Mouse (Mus musculus): ENCODE results near the gene Prkcb. TPM values are rescaled to one million over a fixed set of nuclear protein-coding genes. Genes with fewer than 3 reads are reported as not detected.
A peak's percentile ranks its signal among the peaks of the same experiment; 100 is the strongest.
"Not testable (repeated sequence)": the region's sequence is repeated elsewhere in the genome, so short reads cannot be mapped to it uniquely, and the experiment has no call there.

Prkcb gene
- polyA plus RNA-seq (2016; fragmentation: Nextera tagmentation; extraction: Ambion mirVana): 3.5 and 4.6 TPM in 2 replicates

- DNase-seq (ENCODE audit: extremely low spot score, low spot score): peak; percentile 72
- Histone ChIP-seq H3K4me3 (peak within 1 kb of the TSS; percentile 73), H3K27me3 (ENCODE audit: poor library complexity, severe bottlenecking) (peaks cover 52% of the 10 kb centered on the region), H3K27ac (peak within 1 kb of the TSS; percentile 48), H3K36me3 (replicated peaks) (no peaks in the 10 kb centered on the region), H3K4me1 (peaks cover 34% of the 10 kb centered on the region), H3K9me3 (no peaks in the 10 kb centered on the region)
- 4% methylated on average over 39 of the region's 42 CpGs for WGBS
Observed at GRCm38 (mm10) chr7:122288605-122289242, at the start of gene Prkcb. TSS of gene Prkcb (plus strand) at chr7:122288751.

GRCm38 (mm10) chr7:122238939-122239338 lies 49.6 kb upstream of the Prkcb start:
- 92% methylated on average over 2 of the region's 2 CpGs for WGBS
- Histone ChIP-seq H3K36me3 (replicated peaks) (no peaks in the 10 kb centered on the region), H3K4me1 (peaks cover 6% of the 10 kb centered on the region), H3K4me3 (no peak overlapping the region), H3K9me3 (no peaks in the 10 kb centered on the region), H3K27me3 (ENCODE audit: poor library complexity, severe bottlenecking) (no peaks in the 10 kb centered on the region), H3K27ac (no peak overlapping the region)
- DNase-seq (ENCODE audit: extremely low spot score, low spot score): no peak

- Histone ChIP-seq H3K27ac (no peak overlapping the region), H3K36me3 (replicated peaks) (no peaks in the 10 kb centered on the region), H3K4me3 (no peak overlapping the region), H3K4me1 (peaks cover 14% of the 10 kb centered on the region), H3K27me3 (ENCODE audit: poor library complexity, severe bottlenecking) (no peaks in the 10 kb centered on the region), H3K9me3 (no peaks in the 10 kb centered on the region)
- WGBS: 87% methylated on average over 6 of the region's 6 CpGs
- DNase-seq (ENCODE audit: extremely low spot score, low spot score): no peak
Observed at GRCm38 (mm10) chr7:122240413-122241119, 48.0 kb upstream of the Prkcb start.

- Histone ChIP-seq H3K27me3 (ENCODE audit: poor library complexity, severe bottlenecking) (no peaks in the 10 kb centered on the region), H3K4me3 (no peak overlapping the region), H3K4me1 (peaks cover 14% of the 10 kb centered on the region), H3K36me3 (replicated peaks) (no peaks in the 10 kb centered on the region), H3K27ac (no peak overlapping the region), H3K9me3 (no peaks in the 10 kb centered on the region)
- no peak for DNase-seq (ENCODE audit: extremely low spot score, low spot score)
- whole genome bisulfite sequencing: 60% methylated on average over 1 of the region's 1 CpGs
Observed at GRCm38 (mm10) chr7:122242260-122242659, 46.3 kb upstream of the Prkcb start.

- not testable (repeated sequence) for DNase-seq (ENCODE audit: extremely low spot score, low spot score); H3K27ac ChIP-seq; H3K9me3 ChIP-seq; H3K4me3 ChIP-seq; H3K36me3 ChIP-seq (replicated peaks); H3K27me3 ChIP-seq (ENCODE audit: poor library complexity, severe bottlenecking)
- H3K4me1 ChIP-seq: peaks cover 14% of the 10 kb centered on the region
Observed at GRCm38 (mm10) chr7:122242744-122243143, 45.8 kb upstream of the Prkcb start.

GRCm38 (mm10) chr7:122244166-122244565 lies 44.4 kb upstream of the Prkcb start:
- no peak for DNase-seq (ENCODE audit: extremely low spot score, low spot score)
- Histone ChIP-seq H3K4me3 (no peak overlapping the region), H3K9me3 (no peaks in the 10 kb centered on the region), H3K36me3 (replicated peaks) (no peaks in the 10 kb centered on the region), H3K4me1 (peaks cover 14% of the 10 kb centered on the region), H3K27me3 (ENCODE audit: poor library complexity, severe bottlenecking) (no peaks in the 10 kb centered on the region), H3K27ac (peak overlapping the region; percentile 54; the same call in 1 of the 2 replicates)
- WGBS: 38% methylated on average over 7 of the region's 7 CpGs

- Histone ChIP-seq H3K27me3 (ENCODE audit: poor library complexity, severe bottlenecking) (no peaks in the 10 kb centered on the region), H3K27ac (no peak overlapping the region), H3K36me3 (replicated peaks) (no peaks in the 10 kb centered on the region), H3K4me3 (no peak overlapping the region), H3K4me1 (peaks cover 14% of the 10 kb centered on the region), H3K9me3 (no peaks in the 10 kb centered on the region)
- DNase-seq (ENCODE audit: extremely low spot score, low spot score): no peak
- 65% methylated on average over 8 of the region's 8 CpGs for WGBS
Observed at GRCm38 (mm10) chr7:122244584-122244983, 44.0 kb upstream of the Prkcb start.

GRCm38 (mm10) chr7:122245976-122246375 lies 42.6 kb upstream of the Prkcb start:
- Histone ChIP-seq H3K4me1 (peaks cover 14% of the 10 kb centered on the region), H3K27me3 (ENCODE audit: poor library complexity, severe bottlenecking) (no peaks in the 10 kb centered on the region), H3K27ac (no peak overlapping the region), H3K4me3 (no peak overlapping the region), H3K9me3 (no peaks in the 10 kb centered on the region), H3K36me3 (replicated peaks) (no peaks in the 10 kb centered on the region)
- 70% methylated on average over 5 of the region's 5 CpGs for WGBS
- no peak for DNase-seq (ENCODE audit: extremely low spot score, low spot score)

- Histone ChIP-seq H3K36me3 (replicated peaks) (no peaks in the 10 kb centered on the region), H3K9me3 (no peaks in the 10 kb centered on the region), H3K4me3 (no peak overlapping the region), H3K27me3 (ENCODE audit: poor library complexity, severe bottlenecking) (no peaks in the 10 kb centered on the region), H3K4me1 (peaks cover 19% of the 10 kb centered on the region), H3K27ac (no peak overlapping the region)
- no peak for DNase-seq (ENCODE audit: extremely low spot score, low spot score)
- WGBS: 87% methylated on average over 10 of the region's 10 CpGs
Observed at GRCm38 (mm10) chr7:122247254-122247864, 41.2 kb upstream of the Prkcb start.

GRCm38 (mm10) chr7:122249321-122249821 lies 39.2 kb upstream of the Prkcb start:
- whole genome bisulfite sequencing: 91% methylated on average over 9 of the region's 9 CpGs
- no peak for DNase-seq (ENCODE audit: extremely low spot score, low spot score)
- Histone ChIP-seq H3K27me3 (ENCODE audit: poor library complexity, severe bottlenecking) (no peaks in the 10 kb centered on the region), H3K36me3 (replicated peaks) (no peaks in the 10 kb centered on the region), H3K27ac (no peak overlapping the region), H3K9me3 (no peaks in the 10 kb centered on the region), H3K4me3 (no peak overlapping the region), H3K4me1 (peaks cover 9% of the 10 kb centered on the region)

GRCm38 (mm10) chr7:122251197-122252011 lies 37.1 kb upstream of the Prkcb start:
- no peak overlapping the region for H3K27ac ChIP-seq
- peak; percentile 78 for DNase-seq (ENCODE audit: extremely low spot score, low spot score)
- H3K4me1 ChIP-seq: peaks cover 5% of the 10 kb centered on the region
- peak overlapping the region; percentile 30 for H3K4me3 ChIP-seq
- WGBS: 30% methylated on average over 21 of the region's 21 CpGs
- no peaks in the 10 kb centered on the region for H3K9me3 ChIP-seq
- no peaks in the 10 kb centered on the region for H3K36me3 ChIP-seq (replicated peaks)
- H3K27me3 ChIP-seq (ENCODE audit: poor library complexity, severe bottlenecking): no peaks in the 10 kb centered on the region

GRCm38 (mm10) chr7:122256722-122257121 lies 31.8 kb upstream of the Prkcb start:
- no peaks in the 10 kb centered on the region for H3K9me3 ChIP-seq
- H3K27ac ChIP-seq: no peak overlapping the region
- peaks cover 4% of the 10 kb centered on the region for H3K4me1 ChIP-seq
- no peaks in the 10 kb centered on the region for H3K36me3 ChIP-seq (replicated peaks)
- no peak for DNase-seq (ENCODE audit: extremely low spot score, low spot score)
- H3K4me3 ChIP-seq: no peak overlapping the region
- WGBS: 81% methylated on average over 7 of the region's 7 CpGs
- H3K27me3 ChIP-seq (ENCODE audit: poor library complexity, severe bottlenecking): no peaks in the 10 kb centered on the region

Measured in forebrain, embryonic 10.5 days (tissue).